Mouse (Mus musculus) bone marrow, adult 2 months (tissue): ENCODE results near the gene Rhbdf1. TPM values are rescaled to one million over a fixed set of nuclear protein-coding genes. Genes with fewer than 3 reads are reported as not detected.

Experiments used
- H3K27ac ChIP-seq: fragments of 200-500 bp; 2 replicates; pipeline ENCODE4 v1.5.1; 2012; ENCODE audit warnings: low read depth, mild to moderate bottlenecking, control low read depth, inconsistent platforms, low read length; ENCODE audit not compliant: control insufficient read depth, poor library complexity, insufficient read depth
- H3K4me1 ChIP-seq: fragments of 200-500 bp; 2 replicates; pipeline ENCODE4 v1.6.1; 2011; ENCODE audit warnings: low read length; ENCODE audit not compliant: control insufficient read depth, insufficient read depth
- H3K4me3 ChIP-seq: fragments of 200-500 bp; replicated peaks from 2 replicates; pipeline ENCODE3; 2011; ENCODE audit warnings: mild to moderate bottlenecking, low read depth, low read length, control low read depth; ENCODE audit not compliant: control insufficient read depth
- CTCF ChIP-seq: fragments of 200-500 bp; IDR thresholded peaks from 2 replicates; pipeline ENCODE4 v1.5.1; 2011; ENCODE audit warnings: low read length, control low read depth; ENCODE audit not compliant: control insufficient read depth, insufficient read depth
- POLR2A ChIP-seq: fragments of 200-500 bp; IDR thresholded peaks from 2 replicates; pipeline ENCODE4 v1.6.1; 2011; ENCODE audit warnings: low read depth, mild to moderate bottlenecking, control low read depth, low read length, borderline replicate concordance; ENCODE audit not compliant: control insufficient read depth
- WGBS: fragments of 180-500 bp; shearing (Covaris S2); methylation state at CpG from one replicate; pipeline ENCODE4 v1.1.7; 2018; 5-methylcytosine and 5-hydroxymethylcytosine counted together
- polyA plus RNA-seq: library from polyadenylated mRNA; stranded (reverse); fragments of >200 nt; gene quantifications from 2 replicates; pipeline ENCODE4 v1.2.4, GENCODE M21; 2011; ENCODE audit warnings: low replicate concordance; ENCODE audit not compliant: missing spikeins, insufficient read depth, insufficient read length

Rhbdf1 gene
- polyA plus RNA-seq, 1 experiment, result 2.4 TPM

GRCm38 (mm10) chr11:32244617-32245016 lies 22.5 kb upstream of the Rhbdf1 start:
- TF ChIP-seq CTCF, result no peak
- no peak for TF ChIP-seq POLR2A
- Histone ChIP-seq H3K4me3 (no peak overlapping the region), H3K27ac (peak overlapping the region; percentile 81), H3K4me1 (peaks cover 6% of the 10 kb centered on the region)
- WGBS, result 60% methylated on average over 1 of the region's 1 CpGs

GRCm38 (mm10) chr11:32244064-32244463 lies 22.0 kb upstream of the Rhbdf1 start:
- 93% methylated on average over 3 of the region's 3 CpGs for WGBS
- Histone ChIP-seq H3K4me3 (no peak overlapping the region), H3K4me1 (peaks cover 6% of the 10 kb centered on the region), H3K27ac (peak overlapping the region; percentile 81)
- TF ChIP-seq CTCF, result no peak
- TF ChIP-seq POLR2A, result no peak

GRCm38 (mm10) chr11:32243205-32243955 lies 21.3 kb upstream of the Rhbdf1 start:
- TF ChIP-seq POLR2A (no peak), CTCF (no peak)
- H3K4me3 ChIP-seq, result no peak overlapping the region
- H3K27ac ChIP-seq, result peak overlapping the region; percentile 81
- peaks cover 5% of the 10 kb centered on the region for H3K4me1 ChIP-seq
- 85% methylated on average over 7 of the region's 7 CpGs for WGBS

GRCm38 (mm10) chr11:32242209-32242608 lies 20.1 kb upstream of the Rhbdf1 start:
- Histone ChIP-seq H3K27ac (peak overlapping the region; percentile 44; the same call in 1 of the 2 replicates), H3K4me3 (no peak overlapping the region), H3K4me1 (peaks cover 4% of the 10 kb centered on the region)
- WGBS, result 90% methylated on average over 3 of the region's 3 CpGs
- no peak for TF ChIP-seq POLR2A
- no peak for TF ChIP-seq CTCF

- Histone ChIP-seq H3K4me1 (peaks cover 3% of the 10 kb centered on the region), H3K27ac (peak overlapping the region; percentile 16; the same call in 1 of the 2 replicates), H3K4me3 (no peak overlapping the region)
- TF ChIP-seq POLR2A, result no peak
- TF ChIP-seq CTCF, result no peak
These were observed 19.3 kb upstream of the Rhbdf1 start for GRCm38 (mm10) chr11:32241391-32241790.

- TF ChIP-seq POLR2A (no peak), CTCF (peak; percentile 97)
- peak overlapping the region; percentile 6; the same call in 1 of the 2 replicates for H3K27ac ChIP-seq
- H3K4me3 ChIP-seq, result no peak overlapping the region
- 62% methylated on average over 5 of the region's 5 CpGs for WGBS
- peaks cover 3% of the 10 kb centered on the region for H3K4me1 ChIP-seq
These were observed 16.2 kb upstream of the Rhbdf1 start for GRCm38 (mm10) chr11:32238093-32238860.

GRCm38 (mm10) chr11:32237411-32237795 lies 15.3 kb upstream of the Rhbdf1 start:
- Histone ChIP-seq H3K4me1 (no peaks in the 10 kb centered on the region; the same call in 1 of the 2 replicates), H3K4me3 (no peak overlapping the region), H3K27ac (no peak overlapping the region)
- no peak for TF ChIP-seq CTCF
- no peak for TF ChIP-seq POLR2A
- 93% methylated on average over 3 of the region's 3 CpGs for WGBS

GRCm38 (mm10) chr11:32236712-32237410 lies 14.8 kb upstream of the Rhbdf1 start:
- TF ChIP-seq CTCF (peak; percentile 56; the same call in 1 of the 2 replicates), POLR2A (no peak)
- WGBS, result 71% methylated on average over 9 of the region's 9 CpGs
- H3K4me3 ChIP-seq, result no peak overlapping the region
- H3K27ac ChIP-seq, result no peak overlapping the region
- no peaks in the 10 kb centered on the region for H3K4me1 ChIP-seq
